Mouse (Mus musculus) stomach, embryonic 14.5 days (tissue): ENCODE results near the gene Vmn2r83. TPM values are rescaled to one million over a fixed set of nuclear protein-coding genes. Genes with fewer than 3 reads are reported as not detected.

Experiments
- ATAC-seq: fragments of 200-750 bp; cut with Nextera tagmentation; 2 replicates; pipeline ENCODE4 v1.8.0; 2017; ENCODE audit warnings: low read depth, moderate TSS enrichment; ENCODE audit not compliant: insufficient number of reproducible peaks, insufficient read depth, low FRiP score
- H3K27ac ChIP-seq: fragments of 300-500 bp; sonication (generic); 2 replicates; pipeline ENCODE4 v1.5.1; 2014; ENCODE audit warnings: mild to moderate bottlenecking, low read length, moderate library complexity, mixed read lengths
- H3K27me3 ChIP-seq: fragments of 300-500 bp; sonication (generic); 2 replicates; pipeline ENCODE4 v1.6.1; 2014; ENCODE audit warnings: low read length, control low read depth, mixed read lengths; ENCODE audit not compliant: control insufficient read depth, insufficient read depth
- H3K36me3 ChIP-seq: fragments of 300-500 bp; sonication (generic); 2 replicates; pipeline ENCODE4 v1.6.1; 2014; ENCODE audit warnings: mild to moderate bottlenecking, control low read depth, low read length, moderate library complexity, mixed read lengths; ENCODE audit not compliant: control insufficient read depth, insufficient read depth
- H3K4me1 ChIP-seq: fragments of 300-500 bp; sonication (generic); 2 replicates; pipeline ENCODE4 v1.6.1; 2014; ENCODE audit warnings: low read length, control low read depth, mixed read lengths; ENCODE audit not compliant: control insufficient read depth, insufficient read depth
- H3K4me2 ChIP-seq: fragments of 300-500 bp; sonication (generic); replicated peaks from 2 replicates; pipeline ENCODE4 v1.6.1; 2014; ENCODE audit warnings: low read depth, low read length, control low read depth
- H3K4me3 ChIP-seq: fragments of 300-500 bp; sonication (generic); 2 replicates; pipeline ENCODE4 v1.5.1; 2014; ENCODE audit warnings: low read depth, low read length, control low read depth
- H3K9ac ChIP-seq: fragments of 300-500 bp; sonication (generic); replicated peaks from 2 replicates; pipeline ENCODE4 v1.6.1; 2014; ENCODE audit warnings: low read depth, mild to moderate bottlenecking, control low read depth, low read length, moderate library complexity, mixed read lengths
- H3K9me3 ChIP-seq: fragments of 300-500 bp; sonication (generic); 2 replicates; pipeline ENCODE4 v1.6.1; 2016; ENCODE audit warnings: low read depth, low read length, control low read depth; ENCODE audit not compliant: control insufficient read depth
- WGBS: fragments of 180-500 bp; shearing (Covaris S2); extraction: QIAGEN DNeasy Blood & Tissue Kit; methylation state at CpG from one replicate; pipeline ENCODE4 v1.1.7; 2014; 5-methylcytosine and 5-hydroxymethylcytosine counted together
- polyA plus RNA-seq: library from polyadenylated mRNA; unstranded; fragments of >200 nt; fragmentation: Nextera tagmentation; extraction: Ambion mirVana; gene quantifications from 2 replicates; pipeline ENCODE4 v1.2.1, GENCODE M21; 2014

Gene Vmn2r83
- polyA plus RNA-seq, 1 experiment from 2014 or later: not detected

DNA sequence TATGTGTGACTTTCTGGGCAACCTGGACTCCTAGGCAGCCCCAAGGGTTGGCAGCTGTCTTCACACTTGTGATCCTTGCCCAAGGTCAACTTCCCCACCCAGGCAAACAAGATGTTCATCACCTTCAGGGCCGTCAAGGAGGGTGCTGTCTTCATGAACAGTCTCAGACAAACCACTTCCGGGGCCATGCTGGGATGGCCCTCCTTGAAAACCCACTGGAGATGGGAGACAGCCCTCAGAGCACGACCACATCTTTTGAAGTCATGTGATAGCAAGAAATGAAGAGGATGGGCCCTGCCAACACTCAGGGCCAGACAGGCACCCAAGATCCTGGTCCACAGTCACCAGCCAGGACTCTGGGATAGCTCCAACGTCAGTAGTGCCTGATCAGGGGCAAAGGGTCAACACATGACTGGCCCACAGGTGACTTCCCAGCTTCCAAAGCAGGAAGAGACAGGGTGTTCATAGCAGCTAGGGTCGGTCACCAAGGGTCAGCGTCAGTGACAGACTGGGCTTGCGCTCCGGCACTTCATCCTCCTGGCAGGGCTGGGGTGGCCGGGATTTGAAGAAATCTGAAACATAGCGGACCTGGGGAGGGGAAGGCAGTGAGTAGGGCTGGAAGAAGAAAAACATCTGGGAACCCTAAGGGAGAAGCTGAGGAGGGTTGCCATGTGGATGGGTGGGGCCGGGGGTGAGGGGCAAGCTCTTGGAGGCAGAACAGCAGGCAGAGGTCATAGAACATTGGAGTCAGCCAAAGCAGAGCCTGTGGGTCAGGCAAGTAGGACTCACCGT lies 58.3 kb downstream of the Vmn2r83 start:
- no peaks in the 10 kb centered on the region for H3K27me3 ChIP-seq
- no peak overlapping the region for H3K4me3 ChIP-seq
- ATAC-seq: no peak
- no peaks in the 10 kb centered on the region for H3K36me3 ChIP-seq
- H3K9ac ChIP-seq: no peak overlapping the region
- no peaks in the 10 kb centered on the region for H3K4me1 ChIP-seq
- H3K27ac ChIP-seq: no peak overlapping the region
- 87% methylated on average over 12 of the region's 12 CpGs for WGBS
- no peaks in the 10 kb centered on the region for H3K9me3 ChIP-seq
- H3K4me2 ChIP-seq: no peak overlapping the region

DNA sequence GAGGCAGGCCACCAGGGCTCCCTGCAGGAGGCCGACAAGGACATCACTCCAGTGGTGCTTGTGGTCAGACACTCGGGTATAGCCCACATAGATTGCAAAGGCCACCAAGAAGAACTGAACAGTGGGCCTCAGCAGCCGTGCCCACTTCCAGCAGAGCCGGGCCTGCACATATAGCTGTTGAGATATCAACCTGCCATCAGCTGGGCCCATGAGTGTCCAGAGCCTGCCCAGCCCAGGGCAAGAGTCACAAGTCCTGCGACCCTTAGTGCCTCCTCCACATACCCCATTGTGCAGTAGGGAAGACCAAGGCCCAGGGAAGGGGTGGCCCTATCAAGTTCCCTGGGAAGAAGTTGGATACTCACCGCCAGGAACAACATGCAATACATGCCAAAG lies 58.9 kb downstream of the Vmn2r83 start:
- no peaks in the 10 kb centered on the region for H3K9me3 ChIP-seq
- no peaks in the 10 kb centered on the region for H3K27me3 ChIP-seq
- no peak overlapping the region for H3K9ac ChIP-seq
- H3K4me1 ChIP-seq: no peaks in the 10 kb centered on the region
- H3K27ac ChIP-seq: no peak overlapping the region
- no peak overlapping the region for H3K4me2 ChIP-seq
- WGBS: 83% methylated on average over 6 of the region's 6 CpGs
- no peak overlapping the region for H3K4me3 ChIP-seq
- no peak for ATAC-seq
- no peaks in the 10 kb centered on the region for H3K36me3 ChIP-seq

DNA sequence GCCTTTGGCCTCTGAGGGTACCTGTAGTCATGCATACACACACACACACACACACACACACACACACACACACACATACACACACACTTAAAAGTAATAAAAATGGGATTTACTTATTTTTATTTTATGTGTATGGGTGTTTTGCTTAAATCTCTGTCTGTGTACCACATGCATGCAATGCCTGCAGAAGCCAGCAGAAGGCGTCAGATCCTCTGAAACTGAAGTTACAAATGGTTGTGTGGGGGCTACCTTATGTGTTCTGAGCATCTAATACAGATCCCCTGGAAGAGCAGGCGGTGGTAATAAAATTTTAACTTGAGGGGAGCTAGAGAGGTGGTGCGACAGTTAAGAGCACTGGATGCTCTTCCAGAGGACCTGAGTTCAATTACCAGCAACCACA lies 59.5 kb downstream of the Vmn2r83 start:
- WGBS: 79% methylated on average over 3 of the region's 3 CpGs
- no peak overlapping the region for H3K4me3 ChIP-seq
- no peaks in the 10 kb centered on the region for H3K9me3 ChIP-seq
- H3K27me3 ChIP-seq: no peaks in the 10 kb centered on the region
- ATAC-seq: no peak
- no peak overlapping the region for H3K27ac ChIP-seq
- no peaks in the 10 kb centered on the region for H3K4me1 ChIP-seq
- H3K9ac ChIP-seq: no peak overlapping the region
- H3K36me3 ChIP-seq: no peaks in the 10 kb centered on the region
- H3K4me2 ChIP-seq: no peak overlapping the region

DNA sequence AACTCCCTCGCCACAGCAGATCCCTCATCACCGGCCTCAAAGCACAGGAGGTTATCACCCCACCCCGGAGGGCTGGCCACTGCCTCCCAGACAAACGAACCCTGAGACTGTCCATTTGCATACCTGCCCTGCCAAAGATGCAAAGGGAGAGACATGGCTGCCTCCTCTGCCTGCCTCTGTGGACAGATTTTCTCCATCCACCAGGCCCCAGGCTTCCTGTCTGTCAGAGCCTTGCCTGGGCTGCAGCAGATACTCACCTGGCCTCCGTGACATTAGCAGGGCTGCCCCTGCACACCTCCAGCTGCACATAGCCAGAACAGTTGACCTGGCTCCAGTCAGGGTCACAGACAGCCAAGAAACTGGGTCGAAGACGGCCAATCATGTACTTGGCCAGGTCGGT lies 61.7 kb downstream of the Vmn2r83 start:
- Histone ChIP-seq H3K27ac (no peak overlapping the region), H3K9ac (no peak overlapping the region), H3K27me3 (no peaks in the 10 kb centered on the region), H3K4me1 (0 out of 2 replicates have a peak, but pooled peaks cover 4% of the 10 kb centered on the region), H3K4me2 (no peak overlapping the region), H3K4me3 (no peak overlapping the region), H3K9me3 (no peaks in the 10 kb centered on the region), H3K36me3 (no peaks in the 10 kb centered on the region)
- WGBS: 71% methylated on average over 8 of the region's 8 CpGs
- no peak for ATAC-seq

DNA sequence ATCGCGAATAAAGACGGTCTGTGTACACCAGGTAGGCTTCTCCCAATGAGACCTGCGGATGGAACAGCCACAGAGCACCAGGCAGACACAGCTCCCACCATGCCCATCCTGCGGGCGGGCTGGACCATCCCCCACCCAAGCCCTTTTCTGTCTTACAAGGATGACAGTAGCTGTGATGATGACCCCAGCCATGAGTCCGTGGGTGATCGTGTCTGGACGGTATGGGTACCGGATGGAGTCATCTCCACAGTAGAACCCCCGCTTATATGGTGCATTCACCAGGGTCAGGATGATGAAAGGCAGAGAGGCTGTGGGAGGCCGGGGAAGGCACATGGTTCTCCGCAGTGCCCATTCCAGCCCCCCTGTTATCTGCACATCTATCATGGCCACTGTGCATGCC lies 62.2 kb downstream of the Vmn2r83 start:
- Histone ChIP-seq H3K9ac (no peak overlapping the region), H3K4me1 (0 out of 2 replicates have a peak, but pooled peaks cover 4% of the 10 kb centered on the region), H3K36me3 (no peaks in the 10 kb centered on the region), H3K9me3 (no peaks in the 10 kb centered on the region), H3K27me3 (no peaks in the 10 kb centered on the region), H3K27ac (no peak overlapping the region), H3K4me3 (no peak overlapping the region), H3K4me2 (no peak overlapping the region)
- 94% methylated on average over 13 of the region's 13 CpGs for WGBS
- no peak for ATAC-seq

DNA sequence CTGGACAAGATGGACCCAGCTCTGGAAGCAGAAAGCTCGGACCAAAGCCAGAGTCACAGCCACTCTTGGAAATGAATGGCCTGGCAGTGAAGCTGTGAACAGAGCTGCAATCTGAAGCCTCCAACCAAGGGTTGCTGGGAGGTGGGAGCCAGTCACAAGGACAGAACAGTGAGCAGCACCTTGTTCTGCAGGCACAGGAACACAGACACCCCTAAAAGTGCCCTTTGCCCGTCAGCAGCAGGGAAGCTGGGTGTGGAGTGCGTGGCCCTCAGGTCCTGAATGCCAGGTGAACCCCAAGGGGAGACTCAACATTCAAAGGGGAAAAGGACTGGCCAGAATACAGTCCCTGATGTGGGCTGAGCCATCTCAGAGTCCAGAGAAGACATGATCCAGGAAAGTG lies 63.1 kb downstream of the Vmn2r83 start:
- Histone ChIP-seq H3K4me2 (no peak overlapping the region), H3K9ac (no peak overlapping the region), H3K4me3 (no peak overlapping the region), H3K9me3 (no peaks in the 10 kb centered on the region), H3K27ac (no peak overlapping the region), H3K27me3 (no peaks in the 10 kb centered on the region), H3K36me3 (no peaks in the 10 kb centered on the region), H3K4me1 (0 out of 2 replicates have a peak, but pooled peaks cover 4% of the 10 kb centered on the region)
- WGBS: 83% methylated on average over 3 of the region's 3 CpGs
- no peak for ATAC-seq

DNA sequence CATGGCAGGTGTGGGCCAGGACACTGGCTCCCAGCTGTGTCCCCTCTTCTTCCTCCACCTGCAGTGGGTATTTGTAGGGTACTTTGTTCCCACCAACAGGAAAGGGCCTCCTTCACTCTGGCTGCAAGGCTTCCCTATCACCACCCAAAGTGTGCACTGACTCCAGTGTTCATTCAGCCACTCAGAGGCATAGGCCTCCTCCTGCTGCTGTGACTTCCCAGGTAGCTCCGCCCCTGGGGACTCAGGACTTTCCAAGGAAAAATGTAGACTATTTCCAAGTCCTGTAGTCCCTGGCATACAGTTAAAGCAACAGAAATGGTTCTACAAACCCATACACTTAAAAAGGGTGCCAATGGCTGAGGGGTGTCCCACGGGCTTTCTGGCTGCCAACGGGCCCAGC lies 64.1 kb downstream of the Vmn2r83 start:
- Histone ChIP-seq H3K4me2 (peak overlapping the region; percentile 90), H3K9ac (no peak overlapping the region), H3K36me3 (no peaks in the 10 kb centered on the region), H3K4me1 (0 out of 2 replicates have a peak, but pooled peaks cover 4% of the 10 kb centered on the region), H3K27me3 (no peaks in the 10 kb centered on the region), H3K9me3 (no peaks in the 10 kb centered on the region), H3K4me3 (peak overlapping the region; percentile 70), H3K27ac (peak overlapping the region; percentile 69; the same call in 1 of the 2 replicates)
- WGBS: 29% methylated on average over 3 of the region's 3 CpGs
- ATAC-seq: peak; percentile 47; the same call in 1 of the 2 replicates

DNA sequence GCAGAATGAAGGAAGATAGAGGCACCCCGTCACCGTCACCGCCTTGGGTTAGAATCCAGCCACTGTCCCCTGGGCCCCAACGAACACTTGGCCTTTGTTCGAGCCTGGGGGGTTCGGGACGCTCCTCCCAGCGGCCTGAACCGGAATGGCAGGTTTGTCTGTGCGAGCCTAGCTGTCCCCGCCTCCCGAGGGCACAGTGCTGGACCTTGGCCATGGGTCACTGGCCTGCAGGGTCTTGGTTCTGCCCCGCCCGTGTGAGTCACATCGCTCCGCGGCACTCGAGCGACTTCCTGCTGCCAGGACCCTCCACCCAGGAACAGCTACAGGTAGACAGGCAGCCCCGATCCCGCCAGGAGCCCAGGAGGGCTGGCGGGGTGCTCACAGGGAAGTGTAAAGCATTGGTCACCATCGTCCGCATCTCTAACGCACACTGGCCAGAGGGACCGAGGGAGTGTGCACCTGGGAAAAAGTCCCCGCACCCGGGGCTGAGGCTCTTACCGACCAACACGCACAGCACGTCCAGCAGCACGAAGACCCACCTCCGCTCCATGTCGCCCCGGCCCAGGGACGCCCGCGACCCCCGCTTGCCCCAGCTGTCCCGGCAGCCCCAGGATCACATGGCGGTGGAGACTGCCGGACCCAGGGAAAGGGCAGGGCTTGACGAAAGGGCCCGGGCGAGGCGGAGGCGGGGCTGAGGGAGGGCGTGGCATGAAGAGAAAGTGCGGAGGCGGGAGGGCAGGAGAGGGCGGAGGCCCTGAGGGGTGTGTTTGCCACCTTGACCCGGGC lies 64.8 kb downstream of the Vmn2r83 start, which contains the start of gene Plpp2:
TSS of gene Plpp2 (minus strand) at position 671 of the 786 bp plus-strand sequence.
- Histone ChIP-seq H3K9ac (peak within 1 kb of the TSS; percentile 55), H3K27ac (peak within 1 kb of the TSS; percentile 69), H3K27me3 (no peaks in the 10 kb centered on the region), H3K4me2 (peak within 1 kb of the TSS; percentile 90), H3K4me1 (0 out of 2 replicates have a peak, but pooled peaks cover 4% of the 10 kb centered on the region), H3K4me3 (peak within 1 kb of the TSS; percentile 70), H3K36me3 (0 out of 2 replicates have a peak, but pooled peaks cover 4% of the 10 kb centered on the region), H3K9me3 (no peaks in the 10 kb centered on the region)
- peak; percentile 82 for ATAC-seq
- under 1% methylated on average over 52 of the region's 52 CpGs for WGBS
